Mouse (Mus musculus): ENCODE measurements around the gene H2-M10.1.
A peak's percentile ranks its signal among the peaks of the same experiment; 100 is the strongest.
"Not testable (repeated sequence)": the region's sequence is repeated elsewhere in the genome, so short reads cannot be mapped to it uniquely, and the experiment has no call there.

The H2-M10.1 gene

DNA sequence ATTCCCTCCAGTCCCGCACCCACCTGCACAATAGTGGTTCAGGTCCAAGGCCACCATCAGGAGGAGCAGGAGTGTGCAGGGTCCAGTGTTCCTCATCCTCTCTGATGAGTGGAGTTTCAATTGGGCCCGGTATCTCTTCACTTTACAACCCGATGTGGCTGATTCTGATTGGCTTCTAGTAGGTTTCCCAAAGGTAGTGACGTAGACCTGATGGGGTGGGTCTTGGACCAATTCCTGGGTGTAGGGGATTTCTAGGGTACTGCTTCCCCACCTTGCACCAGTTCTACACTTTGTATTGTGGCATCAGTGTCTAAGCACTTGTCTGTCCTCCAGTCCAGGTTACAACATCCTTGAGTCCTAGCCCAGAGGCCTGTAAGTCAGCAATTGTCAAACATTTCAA, at the start of gene H2-M10.1:
TSS of gene H2-M10.1 (minus strand) at position 101 of the 400 bp plus-strand sequence.
- DNase-seq (ENCODE audit: low read depth, low spot score): no peak

DNA sequence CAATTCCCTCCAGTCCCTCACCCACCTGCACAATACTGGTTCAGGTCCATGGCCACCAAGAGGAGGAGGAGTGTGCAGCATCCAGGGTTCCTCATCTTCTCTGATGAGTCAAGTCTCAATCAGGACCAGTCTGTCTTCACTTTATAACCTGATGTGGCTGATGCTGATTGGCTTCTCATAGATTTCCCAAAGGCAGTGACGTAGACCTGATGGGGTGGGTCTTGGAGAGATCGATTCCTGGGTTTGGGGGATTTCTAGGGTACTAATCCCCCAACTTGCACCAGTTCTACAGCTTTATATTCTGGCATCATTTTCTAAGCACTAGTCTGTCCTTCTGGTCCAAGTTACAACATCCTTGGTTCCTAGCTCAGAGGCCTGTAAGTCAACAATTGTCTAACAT, 42.4 kb upstream of the H2-M10.1 start, which contains the start of gene H2-M10.3:
TSS of gene H2-M10.3 (minus strand) at position 101 of the 400 bp plus-strand sequence.
- not testable (repeated sequence) for DNase-seq (ENCODE audit: low read depth, low spot score)

GRCm38 (mm10) chr17:36362404-36362803, 36.4 kb upstream of the H2-M10.1 start:
- not testable (repeated sequence) for DNase-seq (ENCODE audit: low read depth, low spot score)

GRCm38 (mm10) chr17:36357512-36357911, 31.6 kb upstream of the H2-M10.1 start:
- DNase-seq (ENCODE audit: low read depth, low spot score): peak; percentile 43

GRCm38 (mm10) chr17:36355763-36356162, 29.8 kb upstream of the H2-M10.1 start:
- DNase-seq (ENCODE audit: low read depth, low spot score): no peak

DNA sequence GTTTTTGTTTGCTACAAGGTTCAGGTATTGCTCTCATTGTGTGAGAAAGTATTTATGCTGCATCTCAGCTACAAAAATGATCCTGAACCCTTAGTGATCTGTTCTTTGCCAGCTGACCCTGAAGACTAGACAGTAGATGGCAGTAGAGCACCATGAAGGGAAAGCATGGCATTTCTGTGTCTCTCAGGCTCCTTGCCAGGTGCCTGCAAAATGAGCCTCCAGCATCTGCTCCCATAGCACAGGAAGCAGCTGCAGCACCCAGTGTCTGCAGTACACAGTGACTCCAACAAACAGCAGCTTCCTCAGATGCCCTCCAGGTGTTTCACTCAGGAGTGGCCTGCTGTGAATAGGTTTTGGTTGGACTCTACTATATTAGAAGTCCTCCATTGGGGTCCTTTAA, 29.4 kb upstream of the H2-M10.1 start:
- DNase-seq (ENCODE audit: low read depth, low spot score): peak; percentile 49

DNA sequence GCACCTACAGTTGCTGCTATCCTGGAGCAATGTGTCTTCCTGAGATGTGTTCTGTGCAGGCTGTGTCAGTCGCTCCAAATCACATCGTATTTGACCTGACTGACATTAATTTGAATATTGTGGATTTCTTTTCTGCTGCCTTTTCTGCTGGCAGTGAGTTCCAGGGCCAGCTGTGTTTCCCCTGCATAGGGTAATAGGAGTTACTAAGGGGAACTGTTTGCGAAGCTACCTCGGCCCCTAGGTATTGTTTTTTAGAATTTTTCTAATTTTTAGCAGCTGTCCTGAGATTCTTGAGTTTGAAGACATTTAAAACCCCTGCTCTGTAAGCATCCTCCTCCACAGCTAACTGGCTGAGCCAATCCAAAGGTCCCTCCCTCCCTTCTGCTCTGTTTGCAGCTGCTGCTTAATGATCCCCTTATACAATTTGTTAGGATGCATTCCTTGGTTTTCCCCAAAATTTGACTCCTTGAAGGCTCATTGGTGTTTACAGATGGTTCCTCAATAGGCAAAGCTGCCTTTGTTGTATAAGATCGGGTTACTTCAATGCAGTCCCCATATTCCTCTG, 10.2 kb downstream of the H2-M10.1 start:
- DNase-seq (ENCODE audit: low read depth, low spot score): no peak

- DNase-seq (ENCODE audit: low read depth, low spot score): peak; percentile 33
Measured at GRCm38 (mm10) chr17:36315041-36315688, 10.8 kb downstream of the H2-M10.1 start.

GRCm38 (mm10) chr17:36314511-36314910, 11.4 kb downstream of the H2-M10.1 start:
- peak; percentile 12 for DNase-seq (ENCODE audit: low read depth, low spot score)

- DNase-seq (ENCODE audit: low read depth, low spot score): no peak
Measured at GRCm38 (mm10) chr17:36309293-36309692, 16.7 kb downstream of the H2-M10.1 start.

DNA sequence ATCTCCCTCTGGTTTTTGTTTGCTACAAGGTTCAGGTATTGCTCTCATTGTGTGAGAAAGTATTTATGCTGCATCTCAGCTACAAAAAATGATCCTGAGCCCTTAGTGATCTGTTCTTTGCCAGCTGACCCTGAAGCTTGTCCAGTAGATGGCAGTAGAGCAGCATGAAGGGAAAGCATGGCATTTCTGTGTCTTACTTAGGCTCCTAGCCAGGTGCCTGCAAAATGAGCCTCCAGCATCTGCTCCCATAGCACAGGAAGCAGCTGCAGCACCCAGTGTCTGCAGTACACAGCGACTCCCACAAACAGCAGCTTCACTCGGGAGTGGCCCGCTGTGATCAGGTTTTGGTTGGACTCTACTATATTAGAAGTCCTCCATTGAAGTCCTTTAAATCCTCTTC, 17.1 kb downstream of the H2-M10.1 start:
- peak; percentile 18 for DNase-seq (ENCODE audit: low read depth, low spot score)

- DNase-seq (ENCODE audit: low read depth, low spot score): no peak
Measured at GRCm38 (mm10) chr17:36286390-36286789, 39.6 kb downstream of the H2-M10.1 start, which contains the start of gene H2-M10.2. H2-M10.2 (minus strand) TSS chr17:36286490.

DNA sequence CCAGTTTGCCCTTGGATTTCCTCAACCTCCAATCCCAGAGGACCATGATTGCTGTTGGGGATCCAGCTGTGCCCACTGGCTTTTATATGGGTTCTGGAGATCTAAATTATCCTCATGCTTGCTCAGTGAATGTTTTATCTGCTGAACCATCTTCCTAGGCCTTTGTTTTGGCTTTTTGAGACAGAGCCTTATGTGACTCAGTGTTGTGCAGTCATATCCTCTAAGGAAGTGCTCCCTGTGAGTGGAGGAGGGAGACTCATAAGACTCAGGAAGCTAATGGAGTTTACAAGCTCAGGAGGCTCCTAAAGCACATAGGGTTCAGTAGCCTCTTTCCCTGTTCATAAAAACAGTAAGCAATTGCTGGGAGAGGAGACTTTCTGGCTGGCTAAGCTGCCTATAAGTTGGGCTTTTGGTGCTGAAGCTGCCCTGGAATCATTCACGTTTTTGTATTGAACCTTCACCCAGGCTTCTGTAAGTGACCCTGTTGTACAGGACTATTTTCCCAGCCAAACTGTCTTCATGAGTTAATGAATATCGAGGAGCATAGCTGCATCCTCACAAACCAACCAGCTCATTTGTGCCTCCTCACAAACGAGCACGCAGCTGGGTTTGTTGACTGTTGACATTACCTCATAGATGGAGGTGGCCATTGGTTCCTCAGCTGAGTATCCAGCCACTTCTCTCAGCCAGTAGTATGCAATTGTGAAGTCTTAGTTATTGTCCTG, 44.3 kb downstream of the H2-M10.1 start:
- no peak for DNase-seq (ENCODE audit: low read depth, low spot score)

DNA sequence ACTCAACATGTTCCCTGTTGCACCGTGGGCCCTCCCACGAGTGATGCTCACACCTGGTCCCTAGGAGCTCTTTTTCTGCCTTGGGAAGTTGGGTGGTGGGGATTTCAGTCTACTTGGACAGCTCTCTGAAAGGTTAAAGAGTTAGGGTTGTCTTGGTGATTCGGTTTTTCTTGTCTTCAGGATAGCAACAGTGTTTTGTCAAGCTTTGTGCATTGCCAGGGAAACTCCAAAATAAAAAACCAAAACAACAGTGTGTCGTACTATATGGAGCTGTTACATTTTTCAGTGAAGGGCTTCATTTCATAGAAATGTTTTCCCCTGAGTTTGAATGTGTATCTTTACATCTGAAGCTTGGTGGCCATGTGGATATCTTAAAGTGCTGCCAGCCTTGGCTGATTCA, 51.2 kb downstream of the H2-M10.1 start:
- no peak for DNase-seq (ENCODE audit: low read depth, low spot score)

DNA sequence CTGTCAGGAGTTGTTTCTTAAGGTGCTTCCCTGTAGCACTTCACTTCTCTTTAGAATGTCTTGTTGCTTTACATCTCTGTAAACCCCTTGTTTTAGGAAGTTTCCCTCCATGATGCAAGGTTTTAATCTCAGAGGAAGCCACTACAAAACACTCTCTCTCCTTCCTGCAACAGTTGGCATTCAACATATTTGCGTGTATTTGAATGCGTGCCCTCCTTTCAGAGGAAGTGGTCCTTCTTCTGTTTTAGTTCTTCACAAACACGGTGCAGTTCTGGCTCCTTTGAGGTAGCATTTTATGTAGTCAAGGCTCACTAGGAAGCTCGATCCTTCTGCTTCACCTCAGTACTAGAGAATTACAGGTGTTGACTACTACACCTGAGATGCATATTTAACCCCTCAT, 52.2 kb downstream of the H2-M10.1 start:
- DNase-seq (ENCODE audit: low read depth, low spot score): no peak
